Mouse (Mus musculus) CD4-positive naive resting alpha-beta T cell, adult 57 days (primary cell): ENCODE measurements around the gene Ankrd42. TPM values are rescaled to one million over a fixed set of nuclear protein-coding genes. Genes with fewer than 3 reads are reported as not detected.

Experiments used
- total RNA-seq: library from RNA; stranded (reverse); gene quantifications from one replicate; pipeline ENCODE4 v1.2.4, GENCODE M21; 2023

The Ankrd42 gene
- total RNA-seq = 0.33 TPM

DNA sequence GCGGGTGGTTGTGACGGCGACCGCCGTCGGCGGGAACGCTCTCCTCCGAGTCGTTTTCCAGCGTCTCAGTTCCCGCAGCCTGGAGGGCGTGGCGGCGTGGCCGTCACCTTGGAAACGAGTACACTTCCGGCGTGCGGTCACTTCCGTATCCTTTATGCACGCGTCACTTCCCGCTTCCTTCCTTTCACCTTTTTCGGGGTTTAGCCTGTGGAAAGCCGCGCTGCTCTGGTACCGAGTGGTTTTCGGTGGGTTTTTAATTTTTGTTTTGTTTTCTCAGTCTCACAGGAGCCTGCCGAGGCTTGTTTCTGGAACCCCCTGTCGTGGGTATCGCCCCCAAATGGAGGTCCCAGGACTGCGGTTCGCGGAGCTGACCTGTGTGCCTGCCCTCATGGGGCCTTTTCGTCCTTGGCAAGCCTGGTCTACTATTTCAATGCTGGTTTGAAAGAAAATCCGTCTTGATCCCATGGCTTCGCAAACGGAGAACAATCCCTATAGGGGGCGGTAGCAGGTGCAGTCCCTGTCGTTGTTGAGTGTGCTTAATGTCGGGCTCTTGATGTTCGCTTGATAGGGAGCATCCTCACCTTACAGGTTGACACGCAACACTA lies at the start of gene Ankrd42:
Gene Ankrd42 (minus strand): TSS at position 122 of the 605 bp plus-strand sequence.

DNA sequence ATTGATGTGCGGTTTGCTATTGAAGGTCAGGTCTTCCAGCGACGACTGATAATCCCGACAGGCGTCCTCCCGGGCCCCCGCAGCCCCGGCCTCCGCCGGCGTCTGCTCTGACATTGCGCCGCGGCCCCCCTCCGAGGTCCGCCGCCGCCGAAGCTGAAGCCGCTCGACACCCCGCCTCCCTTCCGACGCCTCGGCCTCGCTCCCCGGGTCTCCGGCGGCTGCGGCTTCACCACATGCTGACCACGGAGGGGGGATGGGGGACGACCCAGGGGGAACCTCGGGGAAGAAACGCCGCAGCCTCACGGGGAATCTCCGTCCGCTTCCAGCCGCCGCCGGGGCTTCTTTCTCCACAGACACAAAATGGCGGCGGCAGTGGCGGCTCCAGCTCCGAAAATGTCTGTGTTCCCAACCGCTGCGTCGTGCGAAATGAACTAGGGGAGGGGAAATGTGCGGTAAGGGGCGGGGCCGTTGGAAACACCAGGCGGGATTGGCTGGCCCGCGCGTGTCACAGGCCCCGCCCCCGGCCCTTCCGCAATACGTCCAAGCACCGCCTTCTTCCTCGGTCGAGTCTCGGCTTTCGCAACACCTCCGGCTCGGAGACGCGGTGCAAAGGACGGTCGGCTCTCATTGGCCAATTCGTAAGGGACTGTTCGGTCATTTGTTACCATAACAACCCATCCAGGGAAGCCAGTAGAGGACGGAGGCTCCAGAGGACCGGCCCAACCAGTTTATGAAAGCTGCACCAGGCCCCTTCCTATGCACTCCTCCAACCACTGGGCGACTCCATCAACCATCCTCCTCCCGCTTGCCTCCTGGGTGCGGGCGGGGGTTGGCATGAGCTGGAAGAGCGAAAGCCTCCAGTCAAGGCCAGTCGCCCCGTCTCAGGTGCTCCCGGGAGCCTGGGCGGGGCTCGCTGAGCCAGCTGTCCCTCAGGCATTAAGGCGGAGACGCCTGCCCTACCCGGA lies 32.8 kb upstream of the Ankrd42 start, which contains the start of gene Pcf11:
Gene Pcf11 (minus strand): TSS at position 428 of the 965 bp plus-strand sequence.

DNA sequence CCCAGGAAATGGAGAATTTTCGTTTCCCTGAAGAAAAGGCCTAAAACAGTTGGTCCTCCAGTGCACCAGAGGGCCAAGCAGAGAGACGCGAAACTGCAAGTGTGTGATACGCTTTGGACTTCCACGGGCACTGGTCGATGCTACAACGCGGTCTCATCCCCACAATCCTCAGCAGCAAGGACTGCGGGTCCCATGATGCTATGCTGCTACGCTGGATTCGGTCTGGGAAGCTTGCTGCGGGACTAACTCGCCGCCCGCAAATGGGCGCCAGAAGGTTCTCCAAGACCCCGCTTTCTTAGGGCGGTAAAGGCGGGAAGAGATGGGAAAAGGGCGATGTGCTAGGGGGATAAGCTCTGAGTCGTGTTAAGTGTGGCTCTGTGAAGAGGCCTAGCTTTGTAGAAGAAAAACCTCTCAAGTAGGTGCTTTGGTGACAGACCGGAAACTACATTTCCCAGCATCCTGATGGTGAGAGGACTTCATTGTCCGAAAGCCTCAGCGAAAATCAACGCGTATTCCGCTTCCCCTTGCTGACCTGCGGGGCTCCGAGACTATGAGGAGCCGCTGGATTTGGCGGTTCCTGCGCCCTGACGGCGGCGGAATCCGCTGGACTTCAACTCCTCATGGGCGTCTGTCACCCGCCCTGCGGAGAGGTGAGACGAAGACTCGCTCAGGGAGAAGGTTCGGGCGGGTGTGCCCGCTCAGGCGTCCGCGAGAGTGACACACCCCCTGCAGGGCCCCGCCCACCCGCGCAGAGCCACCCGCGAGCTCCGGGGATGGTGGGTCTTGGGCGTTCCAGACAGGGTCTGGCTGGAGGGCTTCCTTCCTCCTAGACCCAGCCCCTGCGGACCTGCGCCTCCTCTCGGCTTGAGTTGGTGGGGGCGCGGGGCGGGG lies 75.7 kb downstream of the Ankrd42 start, which contains the start of gene Ccdc90b:
Gene Ccdc90b (plus strand): TSS at position 164 of the 891 bp plus-strand sequence.

Other genes starting within 250 kb of the Ankrd42 start
- gene Ccdc90b, start 76.0 kb downstream of the Ankrd42 start, total RNA-seq = 9.9 TPM
- 264 TPM for gene Pcf11, start 32.8 kb upstream of the Ankrd42 start, total RNA-seq
- gene Rab30, start 104.5 kb upstream of the Ankrd42 start, total RNA-seq = 4.6 TPM
- gene Ddias, start 237.1 kb upstream of the Ankrd42 start, total RNA-seq = 2.0 TPM
- 12.1 TPM for gene Prcp, start 237.3 kb upstream of the Ankrd42 start, total RNA-seq